Mouse (Mus musculus) kidney, adult 2 months (tissue): Measurements from ENCODE around the gene Gsg1l. TPM values are rescaled to one million over a fixed set of nuclear protein-coding genes. Genes with fewer than 3 reads are reported as not detected.

ENCODE experiments used
- DNase-seq: peaks from one replicate; pipeline ENCODE4 v3.0.0; 2021
- H3K27ac ChIP-seq: fragments of 200-500 bp; 2 replicates; pipeline ENCODE4 v1.5.1; 2012; ENCODE audit warnings: low read depth, low read length, control low read depth, inconsistent platforms; ENCODE audit not compliant: insufficient read depth
- H3K27me3 ChIP-seq: fragments of 200-500 bp; replicated peaks from 2 replicates; pipeline ENCODE4 v1.6.1; 2012; ENCODE audit warnings: mild to moderate bottlenecking, moderate library complexity, low read length, inconsistent platforms; ENCODE audit not compliant: control insufficient read depth, insufficient read depth
- H3K36me3 ChIP-seq: fragments of 200-500 bp; 2 replicates; pipeline ENCODE4 v1.6.1; 2012; ENCODE audit warnings: mild to moderate bottlenecking, moderate library complexity, low read length, inconsistent platforms; ENCODE audit not compliant: control insufficient read depth, insufficient read depth
- H3K4me1 ChIP-seq: fragments of 200-500 bp; 2 replicates; pipeline ENCODE4 v1.6.1; 2011; ENCODE audit warnings: low read length; ENCODE audit not compliant: control insufficient read depth, insufficient read depth
- H3K4me3 ChIP-seq: fragments of 200-500 bp; 2 replicates; pipeline ENCODE4 v1.5.1; 2011; ENCODE audit warnings: mild to moderate bottlenecking, low read depth, low read length, control low read depth; ENCODE audit not compliant: insufficient read depth
- CTCF ChIP-seq: fragments of 200-500 bp; conservative IDR thresholded peaks from 2 replicates; pipeline ENCODE4 v1.5.1; 2011; ENCODE audit warnings: low read depth, mild to moderate bottlenecking, control low read depth, low read length, moderate library complexity, mixed read lengths; ENCODE audit not compliant: insufficient read depth, insufficient read length
- POLR2A ChIP-seq: fragments of 200-500 bp; IDR thresholded peaks from one replicate; pipeline ENCODE4 v1.6.1; 2011; ENCODE audit warnings: low read depth, low read length, control low read depth
- WGBS: fragments of 180-500 bp; shearing (Covaris S2); methylation state at CpG from one replicate; pipeline ENCODE4 v1.1.7; 2018; 5-methylcytosine and 5-hydroxymethylcytosine counted together
- polyA plus RNA-seq: library from polyadenylated mRNA; depleted of rRNA; stranded (reverse); fragments of >200 nt; gene quantifications from 2 replicates; pipeline ENCODE4 v1.2.3, GENCODE M21; 2012; rRNA removed

Gsg1l gene
- polyA plus RNA-seq, 1 experiment, result 0.33 TPM

GRCm38 (mm10) chr7:125846866-125847527 is 235.2 kb downstream of the Gsg1l start:
- Histone ChIP-seq H3K4me1 (no peaks in the 10 kb centered on the region), H3K27me3 (no peaks in the 10 kb centered on the region), H3K27ac (no peak overlapping the region), H3K4me3 (no peak overlapping the region), H3K36me3 (no peaks in the 10 kb centered on the region)
- WGBS, result 82% methylated on average over 8 of the region's 8 CpGs
- no peak for DNase-seq
- TF ChIP-seq CTCF, result no peak
- no peak for TF ChIP-seq POLR2A

- H3K27ac ChIP-seq, result no peak overlapping the region
- H3K27me3 ChIP-seq, result no peaks in the 10 kb centered on the region
- H3K4me1 ChIP-seq, result no peaks in the 10 kb centered on the region
- TF ChIP-seq CTCF, result no peak
- H3K36me3 ChIP-seq, result no peaks in the 10 kb centered on the region
- WGBS, result 58% methylated on average over 1 of the region's 1 CpGs
- H3K4me3 ChIP-seq, result no peak overlapping the region
- DNase-seq, result no peak
Observed at GRCm38 (mm10) chr7:125845611-125846010, 236.6 kb downstream of the Gsg1l start.

GRCm38 (mm10) chr7:125838078-125838742 is 244.0 kb downstream of the Gsg1l start:
- TF ChIP-seq CTCF (no peak), POLR2A (no peak)
- H3K27me3 ChIP-seq, result no peaks in the 10 kb centered on the region
- H3K4me1 ChIP-seq, result no peaks in the 10 kb centered on the region
- DNase-seq, result no peak
- no peak overlapping the region for H3K4me3 ChIP-seq
- no peak overlapping the region for H3K27ac ChIP-seq
- 90% methylated on average over 5 of the region's 5 CpGs for WGBS
- H3K36me3 ChIP-seq, result no peaks in the 10 kb centered on the region

GRCm38 (mm10) chr7:125833471-125833870 is 248.7 kb downstream of the Gsg1l start:
- Histone ChIP-seq H3K36me3 (peaks cover 3% of the 10 kb centered on the region; the same call in 1 of the 2 replicates), H3K27me3 (no peaks in the 10 kb centered on the region), H3K4me3 (no peak overlapping the region), H3K27ac (no peak overlapping the region), H3K4me1 (no peaks in the 10 kb centered on the region)
- no peak for DNase-seq
- TF ChIP-seq POLR2A, result no peak
- WGBS, result 96% methylated on average over 2 of the region's 2 CpGs

- Histone ChIP-seq H3K27me3 (no peaks in the 10 kb centered on the region), H3K4me3 (no peak overlapping the region), H3K27ac (no peak overlapping the region), H3K4me1 (no peaks in the 10 kb centered on the region), H3K36me3 (peaks cover 3% of the 10 kb centered on the region; the same call in 1 of the 2 replicates)
- WGBS, result 87% methylated on average over 1 of the region's 1 CpGs
- DNase-seq, result no peak
- TF ChIP-seq POLR2A, result no peak
- TF ChIP-seq CTCF, result no peak
Observed at GRCm38 (mm10) chr7:125832767-125833166, 249.4 kb downstream of the Gsg1l start.

GRCm38 (mm10) chr7:125829121-125829666 is 253.0 kb downstream of the Gsg1l start:
- Histone ChIP-seq H3K4me1 (peaks cover 7% of the 10 kb centered on the region), H3K4me3 (no peak overlapping the region), H3K36me3 (peaks cover 3% of the 10 kb centered on the region; the same call in 1 of the 2 replicates), H3K27me3 (no peaks in the 10 kb centered on the region), H3K27ac (no peak overlapping the region)
- DNase-seq, result no peak
- TF ChIP-seq CTCF, result no peak
- TF ChIP-seq POLR2A, result no peak
- 92% methylated on average over 3 of the region's 3 CpGs for WGBS

GRCm38 (mm10) chr7:125828561-125828960 is 253.7 kb downstream of the Gsg1l start:
- Histone ChIP-seq H3K36me3 (peaks cover 3% of the 10 kb centered on the region; the same call in 1 of the 2 replicates), H3K27me3 (no peaks in the 10 kb centered on the region), H3K4me1 (peaks cover 7% of the 10 kb centered on the region), H3K27ac (no peak overlapping the region), H3K4me3 (no peak overlapping the region)
- WGBS, result 98% methylated on average over 5 of the region's 5 CpGs
- TF ChIP-seq POLR2A (no peak), CTCF (no peak)
- DNase-seq, result no peak

Other genes starting within 250 kb of the Gsg1l start
- gene Xpo6, start 118.1 kb upstream of the Gsg1l start, polyA plus RNA-seq, result 119 and 122 TPM in 2 replicates
- gene Sbk1, start 190.2 kb upstream of the Gsg1l start, polyA plus RNA-seq, result 29.2 and 31.5 TPM in 2 replicates